Comparison of ENCODE assay signal across 19 mouse cellular contexts in genomic region chr17:16926200-16926599, GRCm38 (mm10).
DNase-seq lines count a peak whose midpoint lies in the region; ATAC-seq lines count a peak whose summit lies in the region.
"Had no signal": no experiment of that assay in that cellular context is flagged by ENCODE, and none has a peak within 500 bp of the region (broad histone marks: within the 10 kb centered on the region; RNA-seq: fewer than 3 reads in every experiment).

No protein-coding gene starts in this region.

- no peak overlapping the region for H3K9ac ChIP-seq in hindbrain, embryonic 15.5 days
- no peak overlapping the region for H3K9ac ChIP-seq in hindbrain, embryonic 13.5 days
- no peak overlapping the region for H3K9ac ChIP-seq in midbrain, embryonic 15.5 days
- H3K9ac ChIP-seq in midbrain, embryonic 11.5 days (ENCODE audit: low read length): no peak overlapping the region
- H3K9ac ChIP-seq in liver, embryonic 11.5 days (ENCODE audit: low read depth, low read length): no peak overlapping the region
- H3K9ac ChIP-seq: heart, embryonic 12.5 days; liver, embryonic 12.5 days had no signal

- no peaks in the 10 kb centered on the region for H3K4me1 ChIP-seq in hindbrain, embryonic 15.5 days (replicated peaks)
- H3K4me1 ChIP-seq in hindbrain, embryonic 13.5 days (replicated peaks): no peaks in the 10 kb centered on the region
- H3K4me1 ChIP-seq in midbrain, embryonic 15.5 days: no peaks in the 10 kb centered on the region
- no peaks in the 10 kb centered on the region for H3K4me1 ChIP-seq in midbrain, embryonic 11.5 days (ENCODE audit: control insufficient read depth, insufficient read depth, low read length)
- no peaks in the 10 kb centered on the region for H3K4me1 ChIP-seq in liver, embryonic 11.5 days (replicated peaks; ENCODE audit: control insufficient read depth, insufficient read depth, low read length)
- H3K4me1 ChIP-seq: heart, embryonic 12.5 days; liver, embryonic 12.5 days had no signal

- no peak overlapping the region for H3K4me2 ChIP-seq in hindbrain, embryonic 15.5 days
- no peak overlapping the region for H3K4me2 ChIP-seq in hindbrain, embryonic 13.5 days
- H3K4me2 ChIP-seq in midbrain, embryonic 15.5 days: no peak overlapping the region
- H3K4me2 ChIP-seq in midbrain, embryonic 11.5 days: no peak overlapping the region
- H3K4me2 ChIP-seq in liver, embryonic 11.5 days: no peak overlapping the region
- H3K4me2 ChIP-seq: heart, embryonic 12.5 days; liver, embryonic 12.5 days had no signal

- H3K9me3 ChIP-seq in hindbrain, embryonic 15.5 days: no peaks in the 10 kb centered on the region
- no peaks in the 10 kb centered on the region for H3K9me3 ChIP-seq in hindbrain, embryonic 13.5 days
- H3K9me3 ChIP-seq in midbrain, embryonic 15.5 days: no peaks in the 10 kb centered on the region
- H3K9me3 ChIP-seq in midbrain, embryonic 11.5 days (ENCODE audit: control insufficient read depth, low read length): no peaks in the 10 kb centered on the region
- H3K9me3 ChIP-seq in liver, embryonic 11.5 days (ENCODE audit: control insufficient read depth, low read length): peaks cover 3% of the 10 kb centered on the region; the same call in 1 of the 2 replicates
- H3K9me3 ChIP-seq: heart, embryonic 12.5 days; liver, embryonic 12.5 days had no signal

- no peak overlapping the region for H3K27ac ChIP-seq in hindbrain, embryonic 15.5 days (replicated peaks)
- no peak overlapping the region for H3K27ac ChIP-seq in hindbrain, embryonic 13.5 days
- H3K27ac ChIP-seq in midbrain, embryonic 15.5 days: no peak overlapping the region
- H3K27ac ChIP-seq in midbrain, embryonic 11.5 days (ENCODE audit: low read depth, low read length): no peak overlapping the region
- H3K27ac ChIP-seq in liver, embryonic 11.5 days (ENCODE audit: low read depth, low read length): no peak overlapping the region
- H3K27ac ChIP-seq: liver, embryonic 12.5 days had no signal

- peak; percentile 3 for DNase-seq in embryo, embryonic 10.5 days (ENCODE audit: low spot score)
- no peak for DNase-seq in embryo, embryonic 9.5 days (ENCODE audit: extremely low spot score)
- DNase-seq in midbrain, embryonic 11.5 days (ENCODE audit: low spot score, missing footprints): no peak
- DNase-seq in right cerebral cortex, postnatal 14 days: no peak
- no peak for DNase-seq in liver, embryonic 11.5 days (ENCODE audit: low spot score)
- DNase-seq: adrenal gland, adult 2 months; cerebellum, adult 2 months; gastrocnemius, postnatal 25 days; kidney, adult 18-20 months; kidney, postnatal 36 days; left cerebral cortex, postnatal 4 days; lung, postnatal 14 days; right cerebral cortex, postnatal 4 days; thymus, adult 2 months had no signal

- H3K4me3 ChIP-seq in hindbrain, embryonic 15.5 days: no peak overlapping the region
- no peak overlapping the region for H3K4me3 ChIP-seq in hindbrain, embryonic 13.5 days
- H3K4me3 ChIP-seq in midbrain, embryonic 15.5 days: no peak overlapping the region
- no peak overlapping the region for H3K4me3 ChIP-seq in midbrain, embryonic 11.5 days (ENCODE audit: low read depth, low read length)
- H3K4me3 ChIP-seq in liver, embryonic 11.5 days (ENCODE audit: low read depth, low read length): no peak overlapping the region
- H3K4me3 ChIP-seq: heart, embryonic 12.5 days; liver, embryonic 12.5 days had no signal

- no peaks in the 10 kb centered on the region for H3K36me3 ChIP-seq in hindbrain, embryonic 15.5 days
- H3K36me3 ChIP-seq in hindbrain, embryonic 13.5 days: no peaks in the 10 kb centered on the region
- H3K36me3 ChIP-seq in midbrain, embryonic 15.5 days (replicated peaks): no peaks in the 10 kb centered on the region
- no peaks in the 10 kb centered on the region for H3K36me3 ChIP-seq in midbrain, embryonic 11.5 days (ENCODE audit: control insufficient read depth, insufficient read depth, low read length)
- H3K36me3 ChIP-seq in liver, embryonic 11.5 days (ENCODE audit: control insufficient read depth, insufficient read depth, low read length): no peaks in the 10 kb centered on the region
- H3K36me3 ChIP-seq: heart, embryonic 12.5 days; liver, embryonic 12.5 days had no signal

- ATAC-seq in hindbrain, embryonic 15.5 days (ENCODE audit: low FRiP score, low read depth): 0 out of 2 replicates have a peak, but pooled peaks have one; percentile 45
- no peak for ATAC-seq in hindbrain, embryonic 13.5 days (ENCODE audit: low FRiP score)
- ATAC-seq in midbrain, embryonic 15.5 days (replicated peaks): 0 out of 2 replicates have a peak, but pooled peaks have one; percentile 42
- no peak for ATAC-seq in midbrain, embryonic 11.5 days (ENCODE audit: low FRiP score)
- ATAC-seq in liver, embryonic 11.5 days (replicated peaks; ENCODE audit: low FRiP score): no peak
- ATAC-seq: liver, embryonic 12.5 days had no signal

- H3K27me3 ChIP-seq in hindbrain, embryonic 15.5 days: no peaks in the 10 kb centered on the region
- H3K27me3 ChIP-seq in hindbrain, embryonic 13.5 days: no peaks in the 10 kb centered on the region
- H3K27me3 ChIP-seq in midbrain, embryonic 15.5 days (replicated peaks): no peaks in the 10 kb centered on the region
- no peaks in the 10 kb centered on the region for H3K27me3 ChIP-seq in midbrain, embryonic 11.5 days (ENCODE audit: control insufficient read depth, insufficient read depth, low read length)
- no peaks in the 10 kb centered on the region for H3K27me3 ChIP-seq in liver, embryonic 11.5 days (replicated peaks; ENCODE audit: control insufficient read depth, insufficient read depth, low read length)
- H3K27me3 ChIP-seq: heart, embryonic 12.5 days; liver, embryonic 12.5 days had no signal

Comparison
In these comparisons a context has a peak if more than half of its experiments do, and no peak if none do; other contexts are left out.
1. ATAC-seq: peak in hindbrain, embryonic 15.5 days (single experiment) and midbrain, embryonic 15.5 days (single experiment); none in hindbrain, embryonic 13.5 days (single experiment), midbrain, embryonic 11.5 days (single experiment) and liver, embryonic 11.5 days (single experiment).